Mouse (Mus musculus) retina, adult 2 months (tissue): ENCODE results near the gene S100a11.
A peak's percentile ranks its signal among the peaks of the same experiment; 100 is the strongest.
"Not testable (repeated sequence)": the region's sequence is repeated elsewhere in the genome, so short reads cannot be mapped to it uniquely, and the experiment has no call there.

Experiments
- DNase-seq: peaks from one replicate; pipeline ENCODE4 v3.0.0-alpha.2; 2012; ENCODE audit warnings: low read depth, low spot score

Gene S100a11

GRCm38 (mm10) chr3:93521462-93522057, 1.3 kb downstream of the S100a11 start:
- DNase-seq, result no peak

DNA sequence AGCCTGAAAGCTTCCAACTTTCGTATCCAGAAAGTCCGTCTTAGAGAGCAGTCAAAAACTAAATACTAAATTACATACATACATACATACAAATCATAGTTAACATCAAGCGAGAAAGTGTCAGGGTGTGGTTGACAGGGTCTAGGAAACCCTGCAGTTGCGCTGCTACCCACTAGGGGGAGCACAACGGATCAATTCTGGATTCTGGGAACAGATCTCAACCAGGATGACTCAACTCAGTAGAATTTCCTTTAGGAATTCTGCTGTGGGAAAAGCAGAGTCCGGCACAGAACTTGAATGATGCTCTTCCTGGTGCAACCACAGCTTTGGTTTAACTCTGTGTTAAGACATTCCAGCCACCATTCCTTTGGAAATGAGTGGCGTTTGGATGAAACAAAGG, 2.3 kb downstream of the S100a11 start:
- peak; percentile 2 for DNase-seq

- no peak for DNase-seq
Measured at GRCm38 (mm10) chr3:93527300-93527699, 7.0 kb downstream of the S100a11 start.

- no peak for DNase-seq
Measured at GRCm38 (mm10) chr3:93528807-93529206, 8.5 kb downstream of the S100a11 start.

- no peak for DNase-seq
Measured at GRCm38 (mm10) chr3:93537068-93537576, 16.8 kb downstream of the S100a11 start.

DNA sequence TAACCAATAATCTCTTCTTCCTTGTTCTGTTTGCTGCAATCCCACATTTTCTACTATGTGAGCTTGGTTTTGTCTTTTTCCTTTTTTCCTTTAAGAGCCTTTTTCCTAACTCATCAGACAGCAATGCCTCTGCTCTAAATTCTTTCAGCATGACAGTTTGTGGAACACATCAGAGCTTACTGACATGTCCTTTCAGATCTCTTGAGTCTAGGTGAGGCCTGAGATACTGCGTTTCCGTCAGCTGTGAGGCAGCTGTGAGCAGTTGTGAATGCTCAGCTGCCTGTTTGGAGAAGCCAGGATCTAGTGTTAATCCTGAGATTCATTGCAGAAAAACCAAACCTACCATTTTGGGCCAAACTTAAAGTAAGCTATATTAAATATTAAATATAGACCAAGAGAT, 18.2 kb downstream of the S100a11 start:
- DNase-seq, result no peak

- DNase-seq, result no peak
Measured at GRCm38 (mm10) chr3:93541501-93541900, 21.2 kb downstream of the S100a11 start.

DNA sequence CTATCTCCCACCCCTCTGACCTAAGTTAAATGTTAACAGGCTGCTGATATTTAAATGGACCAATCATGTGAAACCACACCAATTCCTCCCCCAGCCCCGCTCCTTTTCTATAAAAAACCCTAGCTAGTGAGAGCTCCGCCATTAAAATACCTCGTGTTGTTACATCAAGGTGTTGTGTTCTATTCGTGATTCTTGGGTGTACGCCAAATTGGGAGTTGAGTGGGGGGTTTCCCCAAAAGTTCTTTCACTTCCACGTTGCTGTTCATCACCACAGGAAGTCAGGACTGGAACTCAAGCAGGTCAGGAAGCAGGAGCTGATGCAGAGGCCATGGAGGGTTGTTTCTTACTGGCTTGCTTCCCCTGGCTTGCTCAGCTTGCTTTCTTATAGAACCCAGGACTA, 23.9 kb downstream of the S100a11 start:
- DNase-seq, result not testable (repeated sequence)

- no peak for DNase-seq
Measured at GRCm38 (mm10) chr3:93547099-93547648, 26.9 kb downstream of the S100a11 start.

GRCm38 (mm10) chr3:93547749-93548540, 27.7 kb downstream of the S100a11 start:
- no peak for DNase-seq

GRCm38 (mm10) chr3:93548541-93549266, 28.4 kb downstream of the S100a11 start:
- DNase-seq, result no peak

- DNase-seq, result no peak
Measured at GRCm38 (mm10) chr3:93549986-93550385, 29.7 kb downstream of the S100a11 start.

DNA sequence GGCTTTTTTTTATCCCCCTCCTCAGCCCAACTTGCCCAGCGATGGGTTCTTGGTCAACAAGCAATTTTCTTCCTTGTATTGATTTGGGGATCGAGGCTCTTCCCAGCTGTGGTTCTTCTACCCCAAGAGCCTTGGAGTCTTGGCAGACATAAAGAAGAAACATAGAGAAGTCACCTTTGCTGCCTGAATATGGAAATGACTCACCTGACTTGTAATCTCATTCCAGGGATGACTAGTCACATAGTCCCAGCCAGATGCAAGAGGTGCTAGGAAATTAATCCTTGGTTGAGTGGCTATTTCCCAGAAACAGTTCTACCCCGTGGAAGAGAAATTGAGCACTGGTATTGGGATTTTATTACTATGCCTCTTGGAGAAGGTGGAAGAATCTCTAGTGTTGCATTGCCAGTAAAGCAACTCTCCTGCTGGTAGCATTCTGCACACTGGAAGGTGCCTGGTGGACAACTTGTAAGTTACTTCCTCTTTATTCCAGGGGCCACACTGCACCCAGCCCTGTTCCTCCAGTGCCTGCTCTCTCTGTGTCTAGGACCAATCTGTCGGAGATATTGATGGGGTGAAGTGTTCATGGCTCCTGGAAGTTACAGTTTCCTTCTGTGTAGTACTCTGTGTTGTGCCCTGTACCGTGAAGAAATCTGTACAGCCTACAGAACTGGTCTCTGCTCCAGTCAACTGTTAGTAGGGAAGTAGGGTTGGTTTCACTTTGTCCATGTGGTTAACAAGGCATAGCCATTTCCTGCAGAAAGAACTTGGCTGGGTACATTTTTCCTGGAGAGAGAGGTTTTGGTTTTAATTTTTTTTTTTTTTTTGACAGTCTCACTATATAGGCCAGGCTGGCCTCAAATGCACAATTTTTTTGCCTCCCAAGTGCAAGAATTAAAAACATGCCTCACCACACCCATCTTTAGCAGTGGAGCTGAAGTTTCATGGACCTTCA, 31.9 kb downstream of the S100a11 start:
- no peak for DNase-seq

DNA sequence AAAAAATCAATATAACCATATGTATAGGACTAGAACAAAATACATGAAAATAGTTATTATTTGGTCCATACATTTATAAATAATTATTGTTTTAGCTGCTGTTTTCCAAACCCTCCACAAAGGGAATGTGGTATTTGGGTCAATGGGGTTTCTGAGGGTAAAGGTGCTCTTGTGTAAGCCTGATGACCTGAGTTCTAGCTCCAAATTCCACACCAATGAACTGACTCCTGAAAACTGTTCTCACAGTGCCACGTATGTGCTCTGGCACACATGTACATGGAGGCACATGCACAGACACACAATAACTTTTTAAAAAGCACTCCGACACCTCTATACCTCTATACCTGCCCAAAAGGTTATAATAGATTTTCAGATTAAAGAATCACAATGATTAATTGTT, 33.0 kb downstream of the S100a11 start:
- DNase-seq, result no peak

DNA sequence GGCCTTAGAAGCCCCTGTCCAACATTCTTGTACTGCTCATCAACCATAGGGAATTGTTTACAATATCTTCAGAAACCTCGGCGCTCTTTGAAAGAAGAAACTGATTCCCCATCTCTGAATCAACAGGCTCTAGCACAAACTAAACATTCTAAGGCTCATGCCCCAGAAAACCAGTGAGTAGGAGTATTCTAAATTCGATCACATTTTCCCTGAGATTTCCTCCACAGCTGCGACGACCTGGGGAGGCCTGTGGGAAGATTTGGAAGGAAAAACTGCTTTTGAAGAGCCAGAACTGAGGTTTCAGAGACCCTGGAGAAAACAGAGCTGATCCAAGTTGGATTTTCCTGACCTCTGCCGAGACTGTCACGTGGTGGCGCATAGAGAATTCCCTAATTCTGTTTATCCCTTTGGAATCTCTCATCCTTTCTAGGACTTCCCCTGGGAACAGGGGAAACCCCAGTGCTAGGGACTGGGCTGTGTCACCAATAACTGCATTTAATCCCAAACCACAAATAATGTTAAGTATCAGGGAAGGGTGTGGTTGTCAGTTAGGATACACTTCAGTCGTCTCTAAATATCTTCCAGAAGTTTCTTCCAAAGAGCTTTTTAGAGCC, 33.6 kb downstream of the S100a11 start:
- no peak for DNase-seq

DNA sequence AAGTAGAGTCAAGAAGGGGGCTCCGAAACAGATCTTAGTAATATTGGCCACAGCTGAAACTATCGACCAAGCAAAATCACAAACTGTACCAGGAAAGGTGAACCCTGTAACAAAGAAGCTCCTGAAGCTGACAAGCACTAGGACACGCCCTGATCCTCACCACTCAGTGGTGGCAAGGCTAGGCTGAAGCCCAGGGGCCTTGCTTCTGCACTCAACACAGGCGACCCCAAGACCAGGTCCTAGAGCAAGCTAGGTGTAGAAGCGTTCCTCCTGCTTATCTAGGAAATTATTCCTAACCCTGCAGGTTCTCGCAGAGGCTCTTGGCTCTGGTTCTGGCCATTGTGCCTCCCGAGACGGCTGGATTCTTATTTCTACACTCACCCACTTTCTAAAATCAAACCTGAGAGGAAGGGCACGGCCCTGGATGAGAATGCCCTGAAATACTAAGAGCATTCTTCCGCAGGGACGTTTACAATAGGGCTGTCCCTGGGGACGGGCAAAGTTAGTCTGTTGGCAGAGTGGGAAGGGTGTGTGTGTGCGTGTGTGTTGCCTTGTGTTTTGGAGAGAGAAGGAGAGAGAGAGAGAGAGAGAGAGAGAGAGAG, 34.2 kb downstream of the S100a11 start:
- DNase-seq, result no peak

DNA sequence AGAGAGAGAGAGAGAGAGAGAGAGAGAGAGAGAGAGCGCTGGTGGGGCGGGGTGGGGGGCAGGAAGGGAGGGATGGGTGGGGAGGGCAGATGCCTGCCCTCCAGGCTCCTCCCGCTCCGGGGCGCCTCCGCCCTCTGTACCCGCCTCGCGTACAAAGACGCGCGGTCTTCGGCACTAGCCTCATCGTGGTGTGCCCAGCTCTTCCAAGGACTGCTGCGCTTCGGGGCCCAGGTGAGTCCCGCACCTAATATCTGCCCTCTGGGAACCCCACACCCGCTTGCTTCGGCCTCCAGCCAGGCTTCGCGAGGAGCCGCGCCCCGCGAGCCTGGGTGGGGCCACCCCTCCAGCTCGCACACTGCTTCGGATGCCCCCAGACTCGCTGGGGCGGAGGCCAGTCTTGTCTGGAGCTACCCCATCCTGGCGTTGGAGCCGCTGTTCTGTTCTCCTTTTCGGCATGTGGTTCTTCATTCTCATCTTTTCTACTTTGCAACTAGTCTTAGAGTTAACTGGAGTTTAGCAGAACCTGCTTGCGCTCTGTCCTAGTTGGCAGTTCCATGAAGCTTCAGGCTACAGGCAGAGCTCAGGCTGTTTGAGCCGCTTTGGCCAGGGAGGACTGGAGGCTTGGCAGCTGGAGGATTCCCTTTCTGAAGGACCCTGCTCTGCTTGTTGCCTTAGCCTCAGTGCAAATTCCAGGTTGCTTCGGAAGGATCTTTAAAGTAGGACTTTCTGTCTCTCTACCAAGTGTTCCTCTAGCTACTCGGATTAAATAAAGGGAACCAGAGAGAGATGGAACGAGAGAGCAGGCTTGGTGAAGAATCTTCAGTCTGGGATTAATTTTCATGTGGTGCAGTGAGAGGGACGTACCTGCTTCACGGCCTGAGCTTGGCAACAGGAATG, 34.9 kb downstream of the S100a11 start, which contains the start of gene S100a10:
Gene S100a10, plus strand, starts transcription at position 100 of the 897 bp plus-strand sequence.
- DNase-seq, result no peak

DNA sequence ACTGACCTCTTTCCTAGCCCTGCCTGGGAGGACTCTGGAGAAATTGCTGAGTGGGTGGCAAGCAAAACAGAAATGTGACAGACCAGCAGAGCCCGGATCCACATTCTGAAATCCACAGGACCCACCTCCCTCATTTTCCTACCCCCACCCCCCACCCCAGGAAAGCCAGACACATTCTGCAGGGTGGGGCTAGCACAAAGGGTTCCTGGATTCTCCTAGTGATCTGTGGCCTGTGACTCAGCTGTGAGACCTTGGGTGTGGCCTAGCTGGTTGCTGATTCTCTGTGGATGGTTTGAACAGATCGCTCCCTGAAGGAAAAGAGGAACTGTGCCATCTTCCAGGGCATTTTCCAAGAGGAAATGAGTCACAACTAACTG, 35.6 kb downstream of the S100a11 start:
- no peak for DNase-seq

DNA sequence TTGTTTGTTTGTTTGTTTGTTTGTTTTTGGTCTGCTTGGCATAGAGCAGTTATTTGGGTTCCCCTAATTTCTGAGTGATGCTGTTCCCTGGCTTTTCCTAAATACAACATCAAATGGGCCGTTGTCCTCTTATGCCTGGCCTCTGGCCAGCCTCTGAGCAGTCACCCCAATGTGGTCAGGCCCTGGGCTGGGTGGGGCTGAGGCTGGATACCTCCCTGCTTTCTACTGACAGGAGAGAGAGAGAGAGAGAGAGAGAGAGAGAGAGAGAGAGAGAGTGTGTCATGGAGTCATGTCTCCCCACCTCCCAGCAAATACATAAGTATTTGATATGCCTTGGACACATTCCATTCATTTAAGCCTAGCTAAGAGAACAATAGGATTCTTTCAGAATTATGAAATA, 36.3 kb downstream of the S100a11 start:
- DNase-seq, result no peak
